Comparison of ENCODE assay signal across 17 mouse cellular contexts in the genomic region with DNA sequence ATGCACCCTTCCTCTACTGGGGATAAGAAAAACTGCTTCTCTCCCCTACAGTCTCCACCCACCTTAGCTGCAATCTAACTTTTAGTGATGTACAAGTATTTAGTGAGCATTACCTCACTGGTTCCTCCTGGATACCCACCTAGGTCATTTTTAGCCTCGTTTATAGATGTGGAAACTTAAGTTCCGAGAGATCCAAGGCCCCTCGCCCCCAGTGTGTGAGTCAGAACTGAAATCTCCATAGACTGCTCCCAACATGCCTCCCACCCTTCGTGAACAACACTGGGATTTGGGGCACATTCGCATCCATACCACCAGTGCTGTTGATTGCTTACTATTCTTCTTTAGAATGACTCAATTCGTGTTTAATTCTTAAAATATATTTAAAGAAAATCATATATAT. TPM values are rescaled to one million over a fixed set of nuclear protein-coding genes. Genes with fewer than 3 reads are reported as not detected.
"Had no signal": no experiment of that assay in that cellular context is flagged by ENCODE, and none has a peak within 500 bp of the region (broad histone marks: within the 10 kb centered on the region; RNA-seq: fewer than 3 reads in every experiment).

No protein-coding gene starts in this region.

- H3K4me3 ChIP-seq: intestine, embryonic 15.5 days; kidney, embryonic 15.5 days; liver, embryonic 13.5 days had no signal

- H3K27ac ChIP-seq: intestine, embryonic 15.5 days; kidney, embryonic 15.5 days; liver, embryonic 13.5 days had no signal

- DNase-seq: kidney, adult 11 months; kidney, adult 8-10 months; kidney, postnatal 10 days; kidney, postnatal 36 days; layer of hippocampus, postnatal 36 days; liver, embryonic 13.5 days; lung, adult 2 months; lung, postnatal 14 days; lung, postnatal 4 days; midbrain, embryonic 14.5 days; thymus, adult 2 months; thymus, postnatal 14 days; thymus, postnatal 4 days had no signal

- ATAC-seq: intestine, embryonic 15.5 days had no signal

RNA-seq across cellular contexts. Expression of a gene that starts 52.2 kb away (rescaled TPM):
- total RNA-seq: megakaryocyte progenitor cell, adult 5-6 weeks; megakaryocyte-erythroid progenitor cell, adult 5-6 weeks had no signal
